Mouse (Mus musculus): Measurements from ENCODE around the gene Pcdh7. TPM values are rescaled to one million over a fixed set of nuclear protein-coding genes. Genes with fewer than 3 reads are reported as not detected.
"Not testable (repeated sequence)": the region's sequence is repeated elsewhere in the genome, so short reads cannot be mapped to it uniquely, and the experiment has no call there.

The Pcdh7 gene
- total RNA-seq (2018; cell fraction: chromatin; rRNA removed), result 10 to 100 TPM in 14 of 26 experiments, 1 to 10 TPM in 12; 3.2 to 40.9 (median 12.6) TPM
- total RNA-seq (2018; cell fraction: cytosol; rRNA removed), result 1 to 10 TPM in 20 of 26 experiments, under 1 TPM in 6; 0.68 to 7.4 (median 1.6) TPM
- total RNA-seq (2018; cell fraction: nucleus; rRNA removed), result 10 to 100 TPM in 11 of 26 experiments, 1 to 10 TPM in 15; 2.3 to 44.7 (median 6.4) TPM
- 0.53 to 11.3 TPM (median 1.2 TPM) in 3 replicates for polyA plus RNA-seq (2018)

- WGBS (ENCODE audit: missing documents), result 1% methylated on average over 69 of the region's 70 CpGs
- H3K27ac ChIP-seq, result peak within 1 kb of the TSS; percentile 37
- peak within 1 kb of the TSS; percentile 56 for H3K4me3 ChIP-seq (ENCODE audit: inconsistent target)
- H3K79me2 ChIP-seq (ENCODE audit: inconsistent target), result peaks cover 6% of the 10 kb centered on the region; the same call in 1 of the 2 replicates
- H3K36me3 ChIP-seq (ENCODE audit: inconsistent target), result no peaks in the 10 kb centered on the region
Observed at GRCm38 (mm10) chr5:57717906-57718875, at the start of gene Pcdh7. TSS of gene Pcdh7 (plus strand) at chr5:57717967.

GRCm38 (mm10) chr5:57676970-57677369 is 40.8 kb upstream of the Pcdh7 start:
- 100% methylated on average over 1 of the region's 2 CpGs for WGBS (ENCODE audit: missing documents)
- H3K79me2 ChIP-seq (ENCODE audit: inconsistent target); H3K4me3 ChIP-seq (ENCODE audit: inconsistent target): not testable (repeated sequence)

GRCm38 (mm10) chr5:57708396-57708795 is 9.4 kb upstream of the Pcdh7 start:
- WGBS (ENCODE audit: missing documents), result 84% methylated on average over 2 of the region's 2 CpGs
- Histone ChIP-seq H3K79me2 (ENCODE audit: inconsistent target) (no peaks in the 10 kb centered on the region), H3K27ac (no peak overlapping the region)

More at GRCm38 (mm10) chr5:57676970-57677369, 40.8 kb upstream of the Pcdh7 start:
- H3K27ac ChIP-seq; H3K36me3 ChIP-seq (ENCODE audit: inconsistent target): not testable (repeated sequence)

GRCm38 (mm10) chr5:57713980-57714379 is 3.8 kb upstream of the Pcdh7 start:
- Histone ChIP-seq H3K4me3 (ENCODE audit: inconsistent target) (peak overlapping the region; percentile 56), H3K36me3 (ENCODE audit: inconsistent target) (no peaks in the 10 kb centered on the region), H3K27ac (no peak overlapping the region), H3K79me2 (ENCODE audit: inconsistent target) (no peaks in the 10 kb centered on the region)
- WGBS (ENCODE audit: missing documents), result 3% methylated on average over 10 of the region's 10 CpGs

More at GRCm38 (mm10) chr5:57708396-57708795, 9.4 kb upstream of the Pcdh7 start:
- no peak overlapping the region for H3K4me3 ChIP-seq (ENCODE audit: inconsistent target)
- H3K36me3 ChIP-seq (ENCODE audit: inconsistent target), result no peaks in the 10 kb centered on the region

GRCm38 (mm10) chr5:57714621-57715523 is 2.9 kb upstream of the Pcdh7 start:
- Histone ChIP-seq H3K4me3 (ENCODE audit: inconsistent target) (peak overlapping the region; percentile 56), H3K79me2 (ENCODE audit: inconsistent target) (no peaks in the 10 kb centered on the region), H3K36me3 (ENCODE audit: inconsistent target) (no peaks in the 10 kb centered on the region), H3K27ac (peak overlapping the region; percentile 12; the same call in 1 of the 2 replicates)
- WGBS (ENCODE audit: missing documents), result 2% methylated on average over 42 of the region's 45 CpGs

GRCm38 (mm10) chr5:57715524-57716400 is 2.0 kb upstream of the Pcdh7 start:
- peaks cover 6% of the 10 kb centered on the region; the same call in 1 of the 2 replicates for H3K79me2 ChIP-seq (ENCODE audit: inconsistent target)
- no peaks in the 10 kb centered on the region for H3K36me3 ChIP-seq (ENCODE audit: inconsistent target)
- peak overlapping the region; percentile 12; the same call in 1 of the 2 replicates for H3K27ac ChIP-seq
- WGBS (ENCODE audit: missing documents), result 2% methylated on average over 46 of the region's 53 CpGs
- H3K4me3 ChIP-seq (ENCODE audit: inconsistent target), result peak overlapping the region; percentile 56

- Histone ChIP-seq H3K36me3 (ENCODE audit: inconsistent target) (no peaks in the 10 kb centered on the region), H3K4me3 (ENCODE audit: inconsistent target) (peak overlapping the region; percentile 56), H3K27ac (peak overlapping the region; percentile 37), H3K79me2 (ENCODE audit: inconsistent target) (peaks cover 6% of the 10 kb centered on the region; the same call in 1 of the 2 replicates)
- under 1% methylated on average over 29 of the region's 29 CpGs for WGBS (ENCODE audit: missing documents)
Observed at GRCm38 (mm10) chr5:57716421-57717237, 1.1 kb upstream of the Pcdh7 start.

GRCm38 (mm10) chr5:57717238-57717905 is 395 bp upstream of the Pcdh7 start:
- Histone ChIP-seq H3K4me3 (ENCODE audit: inconsistent target) (peak overlapping the region; percentile 56), H3K79me2 (ENCODE audit: inconsistent target) (peaks cover 6% of the 10 kb centered on the region; the same call in 1 of the 2 replicates), H3K36me3 (ENCODE audit: inconsistent target) (no peaks in the 10 kb centered on the region), H3K27ac (peak overlapping the region; percentile 37)
- WGBS (ENCODE audit: missing documents), result under 1% methylated on average over 52 of the region's 53 CpGs

- Histone ChIP-seq H3K36me3 (ENCODE audit: inconsistent target) (no peaks in the 10 kb centered on the region), H3K4me3 (ENCODE audit: inconsistent target) (peak overlapping the region; percentile 56)
- 2% methylated on average over 52 of the region's 54 CpGs for WGBS (ENCODE audit: missing documents)
Observed at GRCm38 (mm10) chr5:57718876-57719593, 1.3 kb downstream of the Pcdh7 start.

GRCm38 (mm10) chr5:57719594-57720185 is 1.9 kb downstream of the Pcdh7 start:
- WGBS (ENCODE audit: missing documents), result 3% methylated on average over 58 of the region's 59 CpGs
- peak overlapping the region; percentile 56 for H3K4me3 ChIP-seq (ENCODE audit: inconsistent target)
- no peak overlapping the region for H3K27ac ChIP-seq
- H3K79me2 ChIP-seq (ENCODE audit: inconsistent target), result peaks cover 16% of the 10 kb centered on the region; the same call in 1 of the 2 replicates
- no peaks in the 10 kb centered on the region for H3K36me3 ChIP-seq (ENCODE audit: inconsistent target)

More at GRCm38 (mm10) chr5:57718876-57719593, 1.3 kb downstream of the Pcdh7 start:
- Histone ChIP-seq H3K79me2 (ENCODE audit: inconsistent target) (peaks cover 13% of the 10 kb centered on the region; the same call in 1 of the 2 replicates), H3K27ac (no peak overlapping the region)

GRCm38 (mm10) chr5:57720206-57720880 is 2.6 kb downstream of the Pcdh7 start:
- H3K4me3 ChIP-seq (ENCODE audit: inconsistent target), result peak overlapping the region; percentile 17
- no peak overlapping the region for H3K27ac ChIP-seq
- 37% methylated on average over 34 of the region's 34 CpGs for WGBS (ENCODE audit: missing documents)
- peaks cover 16% of the 10 kb centered on the region; the same call in 1 of the 2 replicates for H3K79me2 ChIP-seq (ENCODE audit: inconsistent target)
- no peaks in the 10 kb centered on the region for H3K36me3 ChIP-seq (ENCODE audit: inconsistent target)
